Mouse (Mus musculus): ENCODE data around the gene Fam183b. TPM values are rescaled to one million over a fixed set of nuclear protein-coding genes. Genes with fewer than 3 reads are reported as not detected.
"Not testable (repeated sequence)": the region's sequence is repeated elsewhere in the genome, so short reads cannot be mapped to it uniquely, and the experiment has no call there.

Gene Fam183b
- polyA plus RNA-seq (2015; fragmentation: Nextera tagmentation; extraction: Ambion mirVana), result 0.47 and 0.66 TPM in 2 replicates

GRCm38 (mm10) chr11:58801558-58802228, at the start of gene Fam183b:
Fam183b (minus strand) TSS chr11:58801960.
- Histone ChIP-seq H3K4me3 (no peak within 1 kb of the TSS), H3K4me2 (peak within 1 kb of the TSS; percentile 42), H3K9ac (no peak within 1 kb of the TSS), H3K36me3 (no peaks in the 10 kb centered on the region), H3K27me3 (replicated peaks) (no peaks in the 10 kb centered on the region), H3K27ac (replicated peaks) (no peak within 1 kb of the TSS), H3K4me1 (peaks cover 7% of the 10 kb centered on the region), H3K9me3 (no peaks in the 10 kb centered on the region)
- ATAC-seq (ENCODE audit: extremely low read depth, insufficient number of reproducible peaks, low FRiP score, low TSS enrichment), result no peak
- 33% methylated on average over 14 of the region's 14 CpGs for WGBS

DNA sequence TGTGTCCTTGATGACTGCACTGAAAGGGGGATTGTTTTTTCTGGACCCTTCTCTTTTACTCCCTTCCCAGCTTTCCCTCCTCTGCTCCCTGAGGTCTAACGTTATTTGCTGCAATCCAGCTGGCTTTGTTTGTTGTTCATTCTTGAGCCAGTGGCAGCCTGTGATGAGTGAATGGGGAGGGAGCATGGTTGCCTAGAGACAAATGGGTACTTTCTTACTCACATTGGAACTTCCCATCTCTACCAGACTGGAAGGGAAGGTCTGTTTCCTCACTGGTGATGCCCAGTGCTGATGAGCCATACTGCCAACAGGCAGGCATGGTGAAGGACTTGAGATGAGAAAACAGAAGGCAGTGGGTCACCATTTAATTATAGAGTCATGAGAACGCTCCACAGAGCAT, 48.0 kb upstream of the Fam183b start:
- Histone ChIP-seq H3K36me3 (peaks cover 39% of the 10 kb centered on the region), H3K9me3 (no peaks in the 10 kb centered on the region), H3K27me3 (replicated peaks) (no peaks in the 10 kb centered on the region), H3K27ac (replicated peaks) (no peak overlapping the region), H3K9ac (no peak overlapping the region), H3K4me2 (no peak overlapping the region), H3K4me1 (peaks cover 7% of the 10 kb centered on the region), H3K4me3 (no peak overlapping the region)
- WGBS, result 52% methylated on average over 2 of the region's 2 CpGs
- no peak for ATAC-seq (ENCODE audit: extremely low read depth, insufficient number of reproducible peaks, low FRiP score, low TSS enrichment)

DNA sequence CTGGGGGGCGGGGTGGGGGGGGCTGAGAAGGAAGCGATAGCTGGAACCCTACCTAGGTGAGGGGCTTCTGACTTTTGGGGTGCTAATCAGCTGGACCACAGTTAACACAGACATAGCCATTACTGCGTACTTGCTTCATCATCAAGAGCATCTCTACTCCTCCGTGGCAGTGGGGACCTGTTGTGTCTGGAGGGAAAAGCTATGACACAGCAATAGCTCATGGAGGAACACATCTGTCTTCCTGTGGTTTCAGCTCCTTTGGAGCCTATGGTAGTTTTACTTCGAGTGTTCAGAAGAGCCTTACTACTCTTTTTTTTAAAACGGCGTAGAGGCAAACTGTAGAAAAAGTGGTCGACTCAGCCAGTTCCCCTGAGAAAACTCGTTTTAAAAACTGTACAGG, 45.9 kb upstream of the Fam183b start:
- Histone ChIP-seq H3K27ac (replicated peaks) (no peak overlapping the region), H3K9me3 (no peaks in the 10 kb centered on the region)
- WGBS, result 41% methylated on average over 9 of the region's 9 CpGs

DNA sequence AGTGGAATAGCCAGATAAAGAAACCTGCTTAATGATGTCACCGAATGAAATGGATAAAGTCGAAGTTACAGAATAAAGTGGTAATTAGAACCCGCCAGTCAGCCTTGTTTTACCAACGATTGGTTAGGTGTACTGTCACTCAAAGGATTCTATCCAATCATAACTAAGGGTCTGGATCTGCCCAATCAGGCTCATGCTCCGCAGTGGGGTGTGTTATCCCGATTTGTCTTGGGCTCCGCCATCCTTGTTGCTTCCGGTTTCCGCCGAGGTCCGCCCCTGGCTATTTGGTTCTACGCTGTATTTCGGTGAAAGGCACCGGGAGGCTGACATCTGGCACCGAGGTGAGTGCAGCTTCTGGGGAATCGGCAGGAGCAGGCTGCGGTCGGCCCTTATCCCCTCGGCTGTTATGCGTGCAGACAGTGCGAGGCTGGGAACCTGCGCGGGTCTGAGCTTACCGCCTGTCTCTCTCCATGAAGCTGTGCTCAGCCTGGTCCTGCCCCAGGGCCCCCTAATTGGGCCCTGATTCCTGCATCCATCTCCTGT, 45.2 kb upstream of the Fam183b start, which contains the start of gene Gm12258:
Gene Gm12258, plus strand, starts transcription at position 240 of the 543 bp plus-strand sequence.
- no peaks in the 10 kb centered on the region for H3K9me3 ChIP-seq
- H3K27ac ChIP-seq (replicated peaks), result peak within 1 kb of the TSS; percentile 65
- peaks cover 7% of the 10 kb centered on the region for H3K4me1 ChIP-seq
- H3K4me2 ChIP-seq, result peak within 1 kb of the TSS; percentile 79
- H3K4me3 ChIP-seq, result peak within 1 kb of the TSS; percentile 89
- WGBS, result under 1% methylated on average over 24 of the region's 24 CpGs
- no peaks in the 10 kb centered on the region for H3K27me3 ChIP-seq (replicated peaks)
- peak; percentile 97 for ATAC-seq (ENCODE audit: extremely low read depth, insufficient number of reproducible peaks, low FRiP score, low TSS enrichment)
- H3K9ac ChIP-seq, result peak within 1 kb of the TSS; percentile 95
- H3K36me3 ChIP-seq, result peaks cover 26% of the 10 kb centered on the region

More for the DNA sequence above, 45.9 kb upstream of the Fam183b start:
- H3K4me3 ChIP-seq, result peak overlapping the region; percentile 89
- no peaks in the 10 kb centered on the region for H3K27me3 ChIP-seq (replicated peaks)
- H3K9ac ChIP-seq, result peak overlapping the region; percentile 95
- peaks cover 7% of the 10 kb centered on the region for H3K4me1 ChIP-seq
- no peak for ATAC-seq (ENCODE audit: extremely low read depth, insufficient number of reproducible peaks, low FRiP score, low TSS enrichment)
- peaks cover 31% of the 10 kb centered on the region for H3K36me3 ChIP-seq
- H3K4me2 ChIP-seq, result peak overlapping the region; percentile 79

DNA sequence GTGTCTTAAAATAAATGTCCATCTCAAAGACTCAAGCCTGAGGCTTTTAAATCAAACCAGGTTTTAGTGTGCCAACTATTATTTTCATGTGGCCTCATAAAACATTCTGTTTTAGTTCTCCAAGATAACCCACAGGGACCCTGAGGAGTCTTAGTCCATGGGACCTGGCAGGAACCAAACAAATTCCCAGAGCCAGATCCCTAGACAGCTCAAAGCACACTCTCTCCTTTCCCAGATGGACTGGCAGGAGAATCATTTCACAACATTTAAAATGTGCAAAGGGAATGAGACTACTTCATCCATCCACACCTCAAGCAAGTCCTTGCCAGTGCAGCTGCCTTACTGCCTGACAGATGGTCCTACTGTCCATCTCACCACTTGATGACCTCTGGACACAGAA, 37.2 kb upstream of the Fam183b start, which contains the start of gene Olfr311:
Gene Olfr311, plus strand, starts transcription at position 301 of the 400 bp plus-strand sequence.
- H3K4me2 ChIP-seq; H3K9me3 ChIP-seq; H3K4me1 ChIP-seq; H3K36me3 ChIP-seq; H3K9ac ChIP-seq; ATAC-seq (ENCODE audit: extremely low read depth, insufficient number of reproducible peaks, low FRiP score, low TSS enrichment); H3K4me3 ChIP-seq; H3K27ac ChIP-seq (replicated peaks); H3K27me3 ChIP-seq (replicated peaks): not testable (repeated sequence)

- H3K27ac ChIP-seq (replicated peaks); H3K4me3 ChIP-seq; ATAC-seq (ENCODE audit: extremely low read depth, insufficient number of reproducible peaks, low FRiP score, low TSS enrichment); H3K4me1 ChIP-seq; H3K9ac ChIP-seq; H3K36me3 ChIP-seq; H3K27me3 ChIP-seq (replicated peaks); H3K9me3 ChIP-seq; H3K4me2 ChIP-seq: not testable (repeated sequence)
- 74% methylated on average over 3 of the region's 3 CpGs for WGBS
Measured at GRCm38 (mm10) chr11:58832541-58832940, 30.8 kb upstream of the Fam183b start.

GRCm38 (mm10) chr11:58829764-58830163, 28.0 kb upstream of the Fam183b start:
- Histone ChIP-seq H3K4me1 (no peaks in the 10 kb centered on the region), H3K9ac (no peak overlapping the region), H3K4me3 (no peak overlapping the region), H3K9me3 (no peaks in the 10 kb centered on the region), H3K4me2 (no peak overlapping the region), H3K27me3 (replicated peaks) (no peaks in the 10 kb centered on the region), H3K36me3 (no peaks in the 10 kb centered on the region), H3K27ac (replicated peaks) (no peak overlapping the region)
- ATAC-seq (ENCODE audit: extremely low read depth, insufficient number of reproducible peaks, low FRiP score, low TSS enrichment), result no peak
- WGBS, result 66% methylated on average over 3 of the region's 3 CpGs

DNA sequence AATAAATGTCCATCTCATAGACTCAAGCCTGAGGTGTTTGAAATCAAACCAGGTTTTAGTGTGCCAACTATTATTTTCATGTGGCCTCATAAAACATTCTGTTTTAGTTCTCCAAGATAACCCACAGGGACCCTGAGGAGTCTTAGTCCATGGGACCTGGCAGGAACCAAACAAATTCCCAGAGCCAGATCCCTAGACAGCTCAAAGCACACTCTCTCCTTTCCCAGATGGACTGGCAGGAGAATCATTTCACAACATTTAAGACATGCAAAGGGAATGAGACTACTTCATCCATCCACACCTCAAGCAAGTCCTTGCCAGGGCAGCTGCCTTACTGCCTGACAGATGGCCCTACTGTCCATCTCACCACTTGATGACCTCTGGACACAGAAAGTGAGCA, 27.2 kb upstream of the Fam183b start, which contains the start of gene Olfr312:
Gene Olfr312, plus strand, starts transcription at position 301 of the 400 bp plus-strand sequence.
- not testable (repeated sequence) for H3K36me3 ChIP-seq; H3K4me3 ChIP-seq; H3K27ac ChIP-seq (replicated peaks); H3K4me2 ChIP-seq; H3K9ac ChIP-seq; ATAC-seq (ENCODE audit: extremely low read depth, insufficient number of reproducible peaks, low FRiP score, low TSS enrichment); H3K9me3 ChIP-seq; H3K27me3 ChIP-seq (replicated peaks); H3K4me1 ChIP-seq

DNA sequence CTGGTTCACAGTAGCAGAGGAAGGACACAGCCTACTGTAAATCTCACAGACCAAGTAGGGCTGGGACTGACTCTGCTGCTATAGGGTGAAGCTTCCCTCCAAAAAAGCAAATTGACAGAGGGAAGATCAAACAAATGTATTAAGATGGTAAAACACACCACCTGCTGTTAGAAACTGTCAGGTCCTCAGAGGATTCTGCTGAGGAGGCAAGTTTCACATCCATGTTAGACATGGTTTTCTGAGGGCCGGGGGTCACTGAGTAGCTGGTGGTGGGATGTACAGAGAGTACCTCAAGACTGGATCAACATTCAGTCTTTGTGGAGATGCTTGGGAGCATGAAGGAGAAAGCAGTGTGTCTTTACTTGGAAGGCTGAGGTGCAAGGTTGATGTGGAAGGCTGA, 13.9 kb upstream of the Fam183b start:
- no peak for ATAC-seq (ENCODE audit: extremely low read depth, insufficient number of reproducible peaks, low FRiP score, low TSS enrichment)
- no peaks in the 10 kb centered on the region for H3K36me3 ChIP-seq
- WGBS, result 68% methylated on average over 1 of the region's 1 CpGs
- H3K27ac ChIP-seq (replicated peaks), result no peak overlapping the region
- H3K4me3 ChIP-seq, result no peak overlapping the region
- no peaks in the 10 kb centered on the region for H3K27me3 ChIP-seq (replicated peaks)
- no peak overlapping the region for H3K4me2 ChIP-seq
- H3K9me3 ChIP-seq, result no peaks in the 10 kb centered on the region
- H3K4me1 ChIP-seq, result no peaks in the 10 kb centered on the region
- H3K9ac ChIP-seq, result no peak overlapping the region

- not testable (repeated sequence) for H3K4me1 ChIP-seq; H3K4me3 ChIP-seq; H3K9ac ChIP-seq; ATAC-seq (ENCODE audit: extremely low read depth, insufficient number of reproducible peaks, low FRiP score, low TSS enrichment); H3K4me2 ChIP-seq; H3K27ac ChIP-seq (replicated peaks); H3K36me3 ChIP-seq; H3K9me3 ChIP-seq; H3K27me3 ChIP-seq (replicated peaks)
- 59% methylated on average over 1 of the region's 1 CpGs for WGBS
Measured at GRCm38 (mm10) chr11:58814700-58815099, 12.9 kb upstream of the Fam183b start, which contains the start of gene Olfr313. Olfr313 (plus strand) TSS chr11:58815000.

GRCm38 (mm10) chr11:58812001-58812400, 10.2 kb upstream of the Fam183b start:
- H3K27me3 ChIP-seq (replicated peaks), result no peaks in the 10 kb centered on the region
- H3K4me2 ChIP-seq, result no peak overlapping the region
- H3K9me3 ChIP-seq, result no peaks in the 10 kb centered on the region
- ATAC-seq (ENCODE audit: extremely low read depth, insufficient number of reproducible peaks, low FRiP score, low TSS enrichment), result no peak
- no peak overlapping the region for H3K27ac ChIP-seq (replicated peaks)
- no peak overlapping the region for H3K4me3 ChIP-seq
- H3K36me3 ChIP-seq, result no peaks in the 10 kb centered on the region
- H3K4me1 ChIP-seq, result no peaks in the 10 kb centered on the region
- H3K9ac ChIP-seq, result no peak overlapping the region
- WGBS, result 0% methylated on average over 1 of the region's 1 CpGs

GRCm38 (mm10) chr11:58804393-58804792, 2.6 kb upstream of the Fam183b start:
- Histone ChIP-seq H3K4me2 (no peak overlapping the region), H3K4me3 (no peak overlapping the region), H3K9ac (no peak overlapping the region), H3K27me3 (replicated peaks) (no peaks in the 10 kb centered on the region), H3K36me3 (no peaks in the 10 kb centered on the region), H3K4me1 (peaks cover 7% of the 10 kb centered on the region), H3K27ac (replicated peaks) (no peak overlapping the region), H3K9me3 (no peaks in the 10 kb centered on the region)
- 56% methylated on average over 2 of the region's 2 CpGs for WGBS
- no peak for ATAC-seq (ENCODE audit: extremely low read depth, insufficient number of reproducible peaks, low FRiP score, low TSS enrichment)

All from heart, embryonic 13.5 days (tissue).